Mouse (Mus musculus): ENCODE results near the gene Psmd13. TPM values are rescaled to one million over a fixed set of nuclear protein-coding genes. Genes with fewer than 3 reads are reported as not detected.

Gene Psmd13
- polyA plus RNA-seq, 1 experiment from 2014 or later, result 303 TPM

DNA sequence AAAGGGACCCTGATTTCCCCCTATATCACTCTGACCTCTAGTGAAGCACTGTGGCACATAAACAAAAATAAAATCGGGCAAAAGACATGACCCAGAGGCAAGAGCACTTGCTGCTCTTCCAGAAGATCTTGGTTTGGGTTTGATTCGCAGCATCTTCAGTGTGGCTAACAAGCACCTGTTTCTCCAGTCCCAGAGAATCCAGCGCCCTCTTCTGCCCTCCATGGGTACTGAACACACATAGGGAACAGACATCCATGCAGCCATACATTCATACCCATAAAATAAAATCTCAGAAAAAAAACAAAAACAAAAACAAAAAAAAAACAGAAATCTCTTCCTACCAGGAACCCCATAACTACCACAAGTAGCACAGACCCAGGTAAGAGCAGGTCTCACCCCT lies 56.7 kb downstream of the Psmd13 start:
- no peak for ATAC-seq
- H3K27me3 ChIP-seq (replicated peaks; ENCODE audit: control insufficient read depth, insufficient read depth, low read length), result no peaks in the 10 kb centered on the region
- H3K4me2 ChIP-seq (ENCODE audit: low read length), result no peak overlapping the region
- no peak overlapping the region for H3K9ac ChIP-seq (replicated peaks; ENCODE audit: low read depth, low read length)
- WGBS, result 50% methylated on average over 3 of the region's 3 CpGs
- H3K36me3 ChIP-seq (ENCODE audit: control insufficient read depth, insufficient read depth), result no peaks in the 10 kb centered on the region
- H3K4me1 ChIP-seq (replicated peaks; ENCODE audit: control insufficient read depth, insufficient read depth, low read length), result peaks cover 11% of the 10 kb centered on the region
- H3K27ac ChIP-seq (ENCODE audit: low read length), result no peak overlapping the region
- no peaks in the 10 kb centered on the region for H3K9me3 ChIP-seq (ENCODE audit: control insufficient read depth, low read length)
- H3K4me3 ChIP-seq (replicated peaks; ENCODE audit: low read length), result no peak overlapping the region

- H3K4me2 ChIP-seq (ENCODE audit: low read length), result no peak overlapping the region
- ATAC-seq, result no peak
- H3K4me1 ChIP-seq (replicated peaks; ENCODE audit: control insufficient read depth, insufficient read depth, low read length), result peaks cover 11% of the 10 kb centered on the region
- no peaks in the 10 kb centered on the region for H3K9me3 ChIP-seq (ENCODE audit: control insufficient read depth, low read length)
- no peaks in the 10 kb centered on the region for H3K36me3 ChIP-seq (ENCODE audit: control insufficient read depth, insufficient read depth)
- H3K27ac ChIP-seq (ENCODE audit: low read length), result no peak overlapping the region
- 21% methylated on average over 2 of the region's 2 CpGs for WGBS
- H3K4me3 ChIP-seq (replicated peaks; ENCODE audit: low read length), result no peak overlapping the region
- H3K9ac ChIP-seq (replicated peaks; ENCODE audit: low read depth, low read length), result no peak overlapping the region
- H3K27me3 ChIP-seq (replicated peaks; ENCODE audit: control insufficient read depth, insufficient read depth, low read length), result no peaks in the 10 kb centered on the region
Observed at GRCm38 (mm10) chr7:140938896-140939295, 57.1 kb downstream of the Psmd13 start.

GRCm38 (mm10) chr7:140939669-140940171 lies 58.0 kb downstream of the Psmd13 start:
- no peaks in the 10 kb centered on the region for H3K9me3 ChIP-seq (ENCODE audit: control insufficient read depth, low read length)
- ATAC-seq, result no peak
- no peaks in the 10 kb centered on the region for H3K27me3 ChIP-seq (replicated peaks; ENCODE audit: control insufficient read depth, insufficient read depth, low read length)
- 23% methylated on average over 5 of the region's 8 CpGs for WGBS
- no peak overlapping the region for H3K9ac ChIP-seq (replicated peaks; ENCODE audit: low read depth, low read length)
- no peak overlapping the region for H3K4me2 ChIP-seq (ENCODE audit: low read length)
- H3K36me3 ChIP-seq (ENCODE audit: control insufficient read depth, insufficient read depth), result no peaks in the 10 kb centered on the region
- no peak overlapping the region for H3K4me3 ChIP-seq (replicated peaks; ENCODE audit: low read length)
- peaks cover 11% of the 10 kb centered on the region for H3K4me1 ChIP-seq (replicated peaks; ENCODE audit: control insufficient read depth, insufficient read depth, low read length)
- H3K27ac ChIP-seq (ENCODE audit: low read length), result no peak overlapping the region

DNA sequence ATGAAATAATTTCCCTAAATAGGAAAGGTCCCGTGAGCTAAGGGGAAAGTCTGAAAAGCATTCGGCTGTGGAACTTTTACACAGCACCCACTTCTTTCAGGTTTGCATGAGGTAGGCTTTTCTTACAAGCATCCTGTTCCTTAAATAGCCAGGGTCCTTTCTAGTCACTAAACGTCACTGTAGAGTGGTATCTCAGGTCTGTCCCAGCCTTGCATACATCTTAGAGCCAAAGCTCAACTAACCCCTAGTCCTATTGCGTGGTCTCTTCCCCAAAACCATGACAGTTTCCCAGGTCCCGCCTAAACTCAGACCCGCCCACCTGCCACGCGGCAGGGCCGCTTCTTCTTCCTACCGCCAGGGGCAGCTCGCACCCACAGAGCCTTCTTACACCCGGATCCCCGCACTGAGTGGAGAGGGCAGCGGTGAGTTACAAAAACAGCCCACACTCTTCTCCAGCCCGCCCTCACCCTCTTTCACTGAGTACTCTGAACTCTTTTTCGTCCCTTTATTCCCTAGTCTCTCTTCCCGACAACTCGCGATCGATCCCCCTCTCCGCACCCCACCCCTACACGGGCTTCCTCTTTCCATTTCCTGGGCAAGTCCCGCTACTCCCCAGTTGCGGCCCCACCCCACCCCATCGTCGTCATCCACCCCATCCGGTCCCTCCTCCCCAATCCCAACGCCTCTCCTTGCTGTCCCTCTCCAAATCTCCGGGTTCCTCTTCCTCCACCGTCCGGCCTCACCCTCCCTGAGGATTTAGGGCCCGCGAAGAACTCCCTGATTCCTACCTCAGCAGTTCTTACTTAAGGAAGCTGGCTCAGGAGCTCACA lies 59.7 kb downstream of the Psmd13 start, which contains the start of gene Pgghg:
TSS of gene Pgghg (plus strand) at position 170 of the 830 bp plus-strand sequence.
- peaks cover 11% of the 10 kb centered on the region for H3K4me1 ChIP-seq (replicated peaks; ENCODE audit: control insufficient read depth, insufficient read depth, low read length)
- no peak within 1 kb of the TSS; the same call in 1 of the 2 replicates for H3K27ac ChIP-seq (ENCODE audit: low read length)
- ATAC-seq, result peak; percentile 93
- H3K9ac ChIP-seq (replicated peaks; ENCODE audit: low read depth, low read length), result peak within 1 kb of the TSS; percentile 55
- peak within 1 kb of the TSS; percentile 65 for H3K4me2 ChIP-seq (ENCODE audit: low read length)
- WGBS, result 3% methylated on average over 33 of the region's 33 CpGs
- peak within 1 kb of the TSS; percentile 54 for H3K4me3 ChIP-seq (replicated peaks; ENCODE audit: low read length)
- no peaks in the 10 kb centered on the region for H3K36me3 ChIP-seq (ENCODE audit: control insufficient read depth, insufficient read depth)
- H3K27me3 ChIP-seq (replicated peaks; ENCODE audit: control insufficient read depth, insufficient read depth, low read length), result no peaks in the 10 kb centered on the region
- no peaks in the 10 kb centered on the region for H3K9me3 ChIP-seq (ENCODE audit: control insufficient read depth, low read length)

DNA sequence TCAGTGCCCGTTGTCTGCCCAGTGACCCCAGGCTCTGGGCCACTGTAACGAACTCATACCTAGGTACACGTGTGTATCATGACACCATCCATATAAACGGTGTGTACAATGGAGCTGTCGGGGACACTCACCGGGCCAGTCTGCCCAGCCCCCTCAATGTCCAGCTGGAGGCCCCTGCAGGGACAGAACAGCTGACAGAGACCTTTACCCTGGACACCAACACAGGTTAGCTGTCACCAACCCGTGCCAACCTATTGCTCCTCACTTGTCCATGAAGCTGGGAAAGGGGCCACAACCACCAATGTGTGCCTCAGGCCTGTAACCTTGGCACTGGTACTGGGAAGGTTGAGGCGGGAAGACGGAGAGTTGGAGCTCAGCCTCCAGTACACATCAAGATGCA lies 60.6 kb downstream of the Psmd13 start:
- Histone ChIP-seq H3K9me3 (ENCODE audit: control insufficient read depth, low read length) (no peaks in the 10 kb centered on the region), H3K4me2 (ENCODE audit: low read length) (peak overlapping the region; percentile 65), H3K36me3 (ENCODE audit: control insufficient read depth, insufficient read depth) (no peaks in the 10 kb centered on the region), H3K4me1 (replicated peaks; ENCODE audit: control insufficient read depth, insufficient read depth, low read length) (peaks cover 11% of the 10 kb centered on the region), H3K9ac (replicated peaks; ENCODE audit: low read depth, low read length) (peak overlapping the region; percentile 55), H3K27me3 (replicated peaks; ENCODE audit: control insufficient read depth, insufficient read depth, low read length) (no peaks in the 10 kb centered on the region), H3K4me3 (replicated peaks; ENCODE audit: low read length) (peak overlapping the region; percentile 54), H3K27ac (ENCODE audit: low read length) (no peak overlapping the region)
- 69% methylated on average over 9 of the region's 9 CpGs for WGBS
- ATAC-seq, result no peak

DNA sequence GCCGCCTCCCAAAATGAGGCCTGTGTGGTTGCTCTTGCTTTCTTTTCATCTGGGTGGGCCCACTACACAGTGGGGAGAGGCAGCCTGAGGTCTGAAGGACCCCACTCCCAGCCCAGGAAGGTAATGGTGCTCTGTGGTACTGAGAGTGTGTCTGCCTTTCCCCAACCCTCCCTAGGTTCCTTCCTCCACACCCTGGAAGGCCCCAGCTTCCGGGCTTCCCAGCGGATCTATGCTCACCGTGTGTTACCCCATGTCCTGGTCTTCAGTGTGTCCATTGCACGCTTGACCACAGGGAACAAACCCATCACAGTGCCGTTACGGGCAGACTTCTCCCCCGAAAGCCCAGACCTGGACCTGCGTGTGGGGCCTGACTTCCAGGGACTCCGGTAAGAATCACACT lies 61.0 kb downstream of the Psmd13 start:
- no peak for ATAC-seq
- Histone ChIP-seq H3K4me3 (replicated peaks; ENCODE audit: low read length) (no peak overlapping the region), H3K27me3 (replicated peaks; ENCODE audit: control insufficient read depth, insufficient read depth, low read length) (no peaks in the 10 kb centered on the region), H3K4me2 (ENCODE audit: low read length) (no peak overlapping the region), H3K4me1 (replicated peaks; ENCODE audit: control insufficient read depth, insufficient read depth, low read length) (peaks cover 11% of the 10 kb centered on the region), H3K27ac (ENCODE audit: low read length) (no peak overlapping the region), H3K9me3 (ENCODE audit: control insufficient read depth, low read length) (no peaks in the 10 kb centered on the region), H3K36me3 (ENCODE audit: control insufficient read depth, insufficient read depth) (no peaks in the 10 kb centered on the region), H3K9ac (replicated peaks; ENCODE audit: low read depth, low read length) (no peak overlapping the region)
- 94% methylated on average over 10 of the region's 10 CpGs for WGBS

GRCm38 (mm10) chr7:140943356-140943755 lies 61.6 kb downstream of the Psmd13 start:
- Histone ChIP-seq H3K36me3 (ENCODE audit: control insufficient read depth, insufficient read depth) (no peaks in the 10 kb centered on the region), H3K4me2 (ENCODE audit: low read length) (no peak overlapping the region), H3K27ac (ENCODE audit: low read length) (no peak overlapping the region), H3K9me3 (ENCODE audit: control insufficient read depth, low read length) (no peaks in the 10 kb centered on the region), H3K4me3 (replicated peaks; ENCODE audit: low read length) (no peak overlapping the region), H3K4me1 (replicated peaks; ENCODE audit: control insufficient read depth, insufficient read depth, low read length) (peaks cover 11% of the 10 kb centered on the region), H3K27me3 (replicated peaks; ENCODE audit: control insufficient read depth, insufficient read depth, low read length) (no peaks in the 10 kb centered on the region), H3K9ac (replicated peaks; ENCODE audit: low read depth, low read length) (no peak overlapping the region)
- 85% methylated on average over 4 of the region's 4 CpGs for WGBS
- ATAC-seq, result no peak

DNA sequence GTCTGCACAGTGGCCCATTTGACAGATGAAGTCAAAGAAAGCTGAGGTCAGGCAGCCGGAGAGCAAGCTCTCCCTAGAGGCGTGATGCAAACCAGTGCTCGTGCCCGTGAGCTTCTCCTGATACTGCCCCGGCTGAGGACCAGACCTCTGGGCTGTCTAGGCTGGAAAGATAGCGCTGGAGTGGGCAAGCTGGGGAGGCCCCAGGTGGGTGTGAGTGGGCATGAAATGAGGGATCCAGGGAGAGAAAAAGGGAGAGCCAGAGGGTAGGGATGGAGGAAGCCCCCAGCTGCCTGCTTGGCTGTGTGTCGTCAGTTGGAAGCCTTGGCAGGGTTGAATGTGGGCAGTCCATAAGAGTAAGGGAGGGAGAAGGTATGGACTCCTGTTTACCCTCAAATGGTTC lies 62.5 kb downstream of the Psmd13 start:
- ATAC-seq, result no peak
- no peaks in the 10 kb centered on the region for H3K27me3 ChIP-seq (replicated peaks; ENCODE audit: control insufficient read depth, insufficient read depth, low read length)

DNA sequence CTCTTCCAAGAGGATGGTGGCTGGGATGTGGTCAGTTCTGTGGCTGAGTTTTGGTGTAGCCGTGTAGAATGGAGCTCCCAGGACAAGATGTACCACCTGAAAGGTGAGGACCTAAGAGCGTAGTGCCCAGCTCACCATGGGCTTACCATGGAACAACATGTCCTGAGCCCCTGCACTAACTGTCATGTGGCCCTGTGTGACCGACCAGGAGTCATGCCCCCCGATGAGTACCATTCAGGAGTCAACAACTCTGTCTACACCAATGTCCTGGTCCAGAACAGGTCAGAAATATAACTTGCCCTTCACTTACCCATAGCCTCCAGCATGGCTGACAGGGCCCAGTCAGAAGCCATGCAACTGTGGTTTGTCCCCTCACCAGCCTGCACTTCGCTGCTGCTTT lies 63.5 kb downstream of the Psmd13 start:
- no peak for ATAC-seq
- H3K4me2 ChIP-seq (ENCODE audit: low read length), result no peak overlapping the region
- no peak overlapping the region for H3K4me3 ChIP-seq (replicated peaks; ENCODE audit: low read length)
- no peaks in the 10 kb centered on the region for H3K36me3 ChIP-seq (ENCODE audit: control insufficient read depth, insufficient read depth)
- no peak overlapping the region for H3K27ac ChIP-seq (ENCODE audit: low read length)
- H3K9me3 ChIP-seq (ENCODE audit: control insufficient read depth, low read length), result no peaks in the 10 kb centered on the region
- 93% methylated on average over 5 of the region's 5 CpGs for WGBS
- H3K27me3 ChIP-seq (replicated peaks; ENCODE audit: control insufficient read depth, insufficient read depth, low read length), result no peaks in the 10 kb centered on the region
- no peak overlapping the region for H3K9ac ChIP-seq (replicated peaks; ENCODE audit: low read depth, low read length)
- peaks cover 11% of the 10 kb centered on the region for H3K4me1 ChIP-seq (replicated peaks; ENCODE audit: control insufficient read depth, insufficient read depth, low read length)

More for the DNA sequence above, 62.5 kb downstream of the Psmd13 start:
- Histone ChIP-seq H3K9ac (replicated peaks; ENCODE audit: low read depth, low read length) (no peak overlapping the region), H3K4me3 (replicated peaks; ENCODE audit: low read length) (no peak overlapping the region), H3K4me2 (ENCODE audit: low read length) (no peak overlapping the region), H3K27ac (ENCODE audit: low read length) (no peak overlapping the region), H3K4me1 (replicated peaks; ENCODE audit: control insufficient read depth, insufficient read depth, low read length) (peaks cover 11% of the 10 kb centered on the region), H3K36me3 (ENCODE audit: control insufficient read depth, insufficient read depth) (no peaks in the 10 kb centered on the region), H3K9me3 (ENCODE audit: control insufficient read depth, low read length) (no peaks in the 10 kb centered on the region)
- WGBS, result 89% methylated on average over 7 of the region's 7 CpGs

Data from forebrain, embryonic 16.5 days (tissue).